Mouse (Mus musculus): ENCODE results near the gene Phactr2. TPM values are rescaled to one million over a fixed set of nuclear protein-coding genes. Genes with fewer than 3 reads are reported as not detected.
"Not testable (repeated sequence)": the region's sequence is repeated elsewhere in the genome, so short reads cannot be mapped to it uniquely, and the experiment has no call there.

Gene Phactr2
- total RNA-seq, 2 experiments from 2014 or later: 13.1 to 15.5 TPM

- no peak for DNase-seq
- intact Hi-C loops (cut with DNase I): no loop called here
Measured at GRCm38 (mm10) chr10:13233143-13233622, 241.0 kb downstream of the Phactr2 start.

- DNase-seq: no peak
- intact Hi-C loops (cut with DNase I): no loop called here
Measured at GRCm38 (mm10) chr10:13232443-13233142, 241.6 kb downstream of the Phactr2 start.

DNA sequence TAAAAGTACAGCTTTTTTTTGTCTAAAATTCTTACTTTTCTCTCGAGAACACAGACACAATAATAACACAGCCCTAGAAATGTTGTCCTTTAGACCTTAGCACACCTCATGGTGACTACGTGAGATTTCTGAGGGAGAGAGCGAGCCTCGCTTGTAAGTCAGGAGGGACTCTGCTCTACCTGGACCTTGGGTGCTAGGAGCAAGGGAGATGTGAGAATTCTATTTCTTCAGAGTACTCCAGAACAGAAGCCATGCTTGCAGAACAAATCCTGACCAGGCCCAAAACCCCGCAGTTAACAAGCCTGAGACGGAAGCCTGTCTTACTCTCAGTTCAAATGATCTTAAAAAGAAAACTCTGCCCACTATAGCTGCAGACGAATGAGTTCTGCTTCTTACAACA is 243.5 kb downstream of the Phactr2 start:
- no peak for DNase-seq
- intact Hi-C loops (cut with DNase I): no loop called here

DNA sequence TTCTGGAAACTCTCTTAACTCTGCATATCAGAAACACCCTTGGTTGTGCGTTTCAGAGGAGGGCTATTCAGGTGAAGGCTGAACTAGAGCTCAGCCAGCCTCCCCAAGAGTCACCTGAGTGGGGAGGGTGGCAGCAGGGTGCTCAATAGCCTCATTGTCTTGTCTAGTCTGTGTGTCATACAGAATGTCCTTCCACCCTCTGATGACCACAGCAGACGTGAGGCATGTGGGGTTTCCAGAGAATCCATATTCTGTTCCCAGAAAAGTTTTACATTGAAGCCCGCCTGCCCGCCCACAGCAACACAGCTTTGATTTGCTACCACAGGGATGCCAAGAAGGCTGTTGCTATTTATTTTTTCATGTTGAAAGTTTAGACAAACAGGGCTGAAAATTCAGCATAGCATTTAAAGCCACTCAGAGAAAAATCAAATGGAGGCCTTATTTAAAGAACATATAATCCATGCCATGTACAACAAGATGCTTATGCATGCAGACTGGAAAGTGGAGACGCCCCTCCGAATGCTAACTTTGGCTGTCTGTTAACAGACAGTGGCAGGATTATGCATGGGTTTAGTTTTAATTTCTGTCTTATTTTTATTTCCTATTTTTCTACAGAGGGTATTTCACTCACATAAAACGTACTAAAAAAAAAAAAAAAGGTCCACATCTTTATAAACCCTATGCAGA is 248.7 kb downstream of the Phactr2 start:
- intact Hi-C loops (cut with DNase I): no loop called here
- no peak for DNase-seq

- DNase-seq: no peak
- intact Hi-C loops (cut with DNase I): loop anchor here (5.0 kb wide), 1 partner anchor 1305 kb away; no protein-coding TSS in a partner anchor
Measured at GRCm38 (mm10) chr10:13222135-13222534, 252.1 kb downstream of the Phactr2 start.

GRCm38 (mm10) chr10:13220061-13220460 is 254.2 kb downstream of the Phactr2 start:
- DNase-seq: no peak
- intact Hi-C loops (cut with DNase I): loop anchor here (5.0 kb wide), 1 partner anchor 1307 kb away; no protein-coding TSS in a partner anchor

DNA sequence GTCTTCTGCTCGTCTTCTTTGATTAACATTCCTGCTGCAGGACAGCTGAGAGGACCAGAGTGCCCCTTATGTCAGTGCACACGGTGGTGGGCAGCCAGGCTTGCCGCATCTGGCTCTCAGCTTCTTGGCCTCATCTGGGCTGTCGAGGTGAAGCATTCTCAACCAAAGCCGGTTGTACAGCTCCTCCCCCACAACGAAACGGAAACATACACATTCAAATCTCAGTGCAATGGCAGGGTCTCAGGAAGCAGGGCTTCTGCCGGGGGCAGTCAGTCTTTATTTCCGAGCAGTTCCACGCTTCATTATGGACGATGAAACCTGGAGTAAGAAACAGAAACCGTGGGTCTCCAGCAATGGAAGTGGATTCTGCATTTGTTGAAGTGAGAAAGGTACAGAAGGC is 260.3 kb downstream of the Phactr2 start:
- DNase-seq: no peak
- intact Hi-C loops (cut with DNase I): no loop called here

DNA sequence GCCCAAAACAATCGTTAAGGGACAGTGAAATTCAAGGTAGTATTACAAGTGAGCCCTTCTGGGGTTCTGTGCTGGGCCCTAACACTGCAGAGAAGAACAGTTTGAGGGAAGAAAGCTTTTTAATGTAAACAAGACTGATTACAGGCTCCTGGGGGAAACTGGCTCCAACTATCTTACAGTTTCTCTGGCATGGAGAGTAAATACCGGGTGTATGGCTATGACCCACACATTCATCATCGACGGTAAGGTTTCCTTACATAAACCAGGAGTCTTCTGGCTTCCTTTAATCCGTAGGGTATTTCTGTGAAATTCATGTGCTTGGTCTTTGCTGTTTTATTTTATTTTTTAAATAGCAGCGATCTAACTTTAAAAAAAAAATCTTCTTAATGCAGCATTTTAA is 261.4 kb downstream of the Phactr2 start:
- DNase-seq: no peak
- intact Hi-C loops (cut with DNase I): no loop called here

GRCm38 (mm10) chr10:13212326-13212725 is 261.9 kb downstream of the Phactr2 start:
- intact Hi-C loops (cut with DNase I): no loop called here
- DNase-seq: no peak

DNA sequence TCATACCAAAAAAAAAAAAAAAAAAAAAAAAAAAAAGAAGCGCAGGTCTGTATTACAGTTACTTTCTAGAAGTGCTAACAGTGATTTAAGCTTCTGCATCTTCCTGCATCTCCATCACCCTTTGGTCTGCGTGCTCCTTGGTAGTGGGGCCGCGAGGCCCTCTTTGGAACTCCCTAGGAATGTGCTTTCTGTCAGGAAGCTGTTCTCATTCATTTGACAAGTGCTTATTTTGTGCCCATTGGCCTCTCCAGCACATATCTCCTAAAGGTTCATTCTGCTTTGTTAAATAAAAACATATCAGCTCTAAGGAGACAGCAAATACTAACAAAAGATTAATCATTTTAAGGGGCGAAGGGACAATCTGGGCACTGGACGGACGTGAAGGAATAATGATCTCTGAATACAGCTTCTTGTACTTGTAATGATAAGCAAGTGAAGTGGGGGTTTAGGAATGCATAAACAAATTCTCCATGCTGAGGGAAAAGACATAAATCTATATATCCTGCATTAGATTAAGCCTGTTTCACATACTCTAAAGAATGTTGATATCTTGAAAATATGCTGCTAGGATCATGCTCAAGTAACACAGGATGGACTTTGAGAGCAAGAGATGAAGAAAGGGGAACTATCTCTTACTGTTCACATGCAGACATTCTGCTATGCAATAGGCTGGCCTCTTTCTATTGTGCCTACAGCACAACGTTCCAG is 264.1 kb downstream of the Phactr2 start:
- DNase-seq: no peak
- intact Hi-C loops (cut with DNase I): no loop called here

DNA sequence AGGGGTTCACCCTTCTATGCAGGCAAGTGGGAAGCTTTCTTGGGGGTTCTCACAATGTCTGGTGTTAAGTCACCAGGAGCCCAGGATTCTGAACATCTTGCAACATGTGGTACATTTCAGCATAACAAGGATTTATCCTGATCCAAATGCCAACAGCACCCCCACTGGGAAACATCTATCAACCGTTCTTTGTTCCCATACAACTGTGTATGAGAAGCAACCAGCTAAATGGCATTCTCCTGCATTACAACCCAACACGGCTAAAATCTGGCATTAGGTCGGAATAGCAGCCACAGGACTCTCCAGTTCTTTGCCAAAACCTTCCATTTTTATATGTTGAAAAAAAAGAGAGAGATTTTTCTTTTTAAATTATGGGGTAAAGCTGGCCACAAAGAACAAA is 264.7 kb downstream of the Phactr2 start:
- intact Hi-C loops (cut with DNase I): no loop called here
- DNase-seq: no peak

DNA sequence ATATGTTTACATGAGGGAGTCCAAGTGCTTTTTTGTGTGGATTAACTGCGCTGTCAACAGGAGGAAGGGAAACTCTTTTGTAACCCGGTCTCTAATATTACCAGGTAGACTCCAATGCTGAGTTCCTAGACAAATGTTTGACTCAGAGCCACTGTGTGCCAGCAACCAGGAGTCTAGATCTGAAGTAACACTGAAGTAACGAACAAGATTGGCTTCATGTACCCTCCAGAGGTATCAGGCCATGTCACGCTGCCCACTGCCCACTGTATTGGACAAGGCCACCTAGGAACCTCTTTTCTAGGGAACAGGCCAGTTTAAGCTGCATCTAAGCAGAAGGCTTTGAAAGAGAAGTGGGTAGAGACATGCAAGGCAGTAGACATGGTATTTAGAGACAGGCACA is 265.2 kb downstream of the Phactr2 start:
- DNase-seq: no peak
- intact Hi-C loops (cut with DNase I): no loop called here

- no peak for DNase-seq
- intact Hi-C loops (cut with DNase I): no loop called here
Measured at GRCm38 (mm10) chr10:13201741-13202293, 272.4 kb downstream of the Phactr2 start.

DNA sequence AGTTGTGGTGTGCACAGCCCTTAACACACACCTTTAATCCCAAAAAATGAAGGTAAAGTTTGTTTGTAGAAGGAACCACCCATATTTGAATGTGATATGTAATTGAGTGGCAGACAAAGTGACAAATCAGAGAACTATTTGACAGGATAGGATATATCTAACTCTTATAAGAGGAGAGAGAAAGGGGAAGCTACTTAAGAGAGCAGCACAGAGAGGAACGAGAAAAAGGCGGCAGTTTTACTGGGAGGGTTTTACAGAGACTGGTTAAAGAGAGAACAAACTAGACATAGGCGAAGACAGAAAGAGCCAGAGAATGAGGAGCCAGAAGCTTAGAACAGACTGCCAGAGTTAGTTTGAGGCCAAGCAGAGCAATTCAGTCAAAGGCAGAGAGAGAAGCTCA is 273.4 kb downstream of the Phactr2 start:
- no peak for DNase-seq
- intact Hi-C loops (cut with DNase I): no loop called here

GRCm38 (mm10) chr10:13199234-13199633 is 275.0 kb downstream of the Phactr2 start:
- DNase-seq: no peak
- intact Hi-C loops (cut with DNase I): loop anchor here (10.0 kb wide), 2 partner anchors 184 to 1506 kb away; partner anchors contain the start of genes Nmbr and Vta1

DNA sequence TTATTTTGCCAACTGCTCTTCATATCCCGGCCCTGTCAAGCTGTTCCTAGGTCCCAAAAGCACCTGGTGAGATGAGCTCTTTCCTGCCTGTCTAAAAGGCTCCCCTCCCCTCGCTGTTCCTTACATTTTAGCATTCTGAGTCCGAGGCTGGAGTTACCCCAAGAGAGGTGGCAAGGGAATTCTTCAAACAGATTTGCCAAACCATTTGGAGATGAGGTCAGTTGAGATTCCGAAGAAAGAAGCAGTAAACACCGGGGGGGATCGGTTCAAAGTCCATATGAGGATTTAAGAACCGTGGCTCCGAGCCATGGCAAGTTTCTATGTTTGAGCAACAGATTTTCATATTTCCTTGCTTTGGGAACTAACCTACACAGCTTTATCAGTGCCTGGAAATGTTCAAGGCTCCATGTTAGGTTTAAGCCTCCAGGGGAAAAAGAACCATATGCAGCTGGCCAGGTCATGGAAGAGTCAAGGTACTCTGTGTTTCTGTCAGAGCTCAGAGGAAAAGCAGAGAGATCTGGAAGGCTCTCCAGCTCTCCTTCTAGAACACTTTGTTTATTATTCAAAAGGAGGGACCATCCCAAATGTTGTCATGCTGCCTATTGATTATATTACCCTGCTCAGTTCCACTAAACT is 277.2 kb downstream of the Phactr2 start:
- DNase-seq: no peak
- intact Hi-C loops (cut with DNase I): loop anchor here (10.0 kb wide), 2 partner anchors 182 to 1508 kb away; partner anchors contain the start of genes Nmbr and Vta1

GRCm38 (mm10) chr10:13193496-13193895 is 280.7 kb downstream of the Phactr2 start:
- intact Hi-C loops (cut with DNase I): loop anchor here (10.0 kb wide), 2 partner anchors 179 to 1511 kb away; partner anchors contain the start of genes Nmbr and Vta1
- DNase-seq: not testable (repeated sequence)

GRCm38 (mm10) chr10:13192731-13193351 is 281.4 kb downstream of the Phactr2 start, which contains the start of gene Ltv1:
Gene Ltv1 (minus strand): TSS chr10:13193168.
- peak; percentile 87 to 95 for DNase-seq
- intact Hi-C loops (cut with DNase I): loop anchor here (10.0 kb wide), 2 partner anchors 178 to 1512 kb away; partner anchors contain the start of genes Nmbr and Vta1

DNA sequence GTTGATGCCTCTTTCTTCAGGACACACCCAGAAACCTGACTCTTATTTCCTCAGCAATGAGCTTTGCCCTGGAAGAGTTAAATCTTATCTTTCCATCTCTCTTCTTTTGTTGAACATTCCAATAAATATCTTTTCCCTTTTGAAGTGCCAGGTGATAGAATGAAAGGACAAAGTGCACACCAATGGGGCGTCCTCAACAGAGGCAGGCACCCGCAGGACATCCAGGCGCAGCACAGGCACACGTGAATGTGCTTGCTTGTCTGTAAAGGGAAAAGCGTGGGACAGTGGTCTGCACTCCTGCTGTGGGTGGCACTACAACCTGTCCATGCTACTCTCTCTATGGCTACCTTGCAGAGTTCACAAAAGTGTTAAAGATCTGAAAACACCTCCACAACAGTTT is 284.3 kb downstream of the Phactr2 start:
- no peak for DNase-seq
- intact Hi-C loops (cut with DNase I): loop anchor here (10.0 kb wide), 2 partner anchors 175 to 1515 kb away; partner anchors contain the start of genes Nmbr and Vta1

Data from gastrocnemius, postnatal 36 days (tissue).